Mouse (Mus musculus) stomach, embryonic 14.5 days (tissue): ENCODE results near the gene Cactin. TPM values are rescaled to one million over a fixed set of nuclear protein-coding genes. Genes with fewer than 3 reads are reported as not detected.

Experiments used
- ATAC-seq: fragments of 200-750 bp; cut with Nextera tagmentation; 2 replicates; pipeline ENCODE4 v1.8.0; 2017; ENCODE audit warnings: low read depth, moderate TSS enrichment; ENCODE audit not compliant: insufficient number of reproducible peaks, insufficient read depth, low FRiP score
- H3K27ac ChIP-seq: fragments of 300-500 bp; sonication (generic); 2 replicates; pipeline ENCODE4 v1.5.1; 2014; ENCODE audit warnings: mild to moderate bottlenecking, low read length, moderate library complexity, mixed read lengths
- H3K27me3 ChIP-seq: fragments of 300-500 bp; sonication (generic); 2 replicates; pipeline ENCODE4 v1.6.1; 2014; ENCODE audit warnings: low read length, control low read depth, mixed read lengths; ENCODE audit not compliant: control insufficient read depth, insufficient read depth
- H3K36me3 ChIP-seq: fragments of 300-500 bp; sonication (generic); 2 replicates; pipeline ENCODE4 v1.6.1; 2014; ENCODE audit warnings: mild to moderate bottlenecking, control low read depth, low read length, moderate library complexity, mixed read lengths; ENCODE audit not compliant: control insufficient read depth, insufficient read depth
- H3K4me1 ChIP-seq: fragments of 300-500 bp; sonication (generic); 2 replicates; pipeline ENCODE4 v1.6.1; 2014; ENCODE audit warnings: low read length, control low read depth, mixed read lengths; ENCODE audit not compliant: control insufficient read depth, insufficient read depth
- H3K4me2 ChIP-seq: fragments of 300-500 bp; sonication (generic); replicated peaks from 2 replicates; pipeline ENCODE4 v1.6.1; 2014; ENCODE audit warnings: low read depth, low read length, control low read depth
- H3K4me3 ChIP-seq: fragments of 300-500 bp; sonication (generic); 2 replicates; pipeline ENCODE4 v1.5.1; 2014; ENCODE audit warnings: low read depth, low read length, control low read depth
- H3K9ac ChIP-seq: fragments of 300-500 bp; sonication (generic); replicated peaks from 2 replicates; pipeline ENCODE4 v1.6.1; 2014; ENCODE audit warnings: low read depth, mild to moderate bottlenecking, control low read depth, low read length, moderate library complexity, mixed read lengths
- H3K9me3 ChIP-seq: fragments of 300-500 bp; sonication (generic); 2 replicates; pipeline ENCODE4 v1.6.1; 2016; ENCODE audit warnings: low read depth, low read length, control low read depth; ENCODE audit not compliant: control insufficient read depth
- WGBS: fragments of 180-500 bp; shearing (Covaris S2); extraction: QIAGEN DNeasy Blood & Tissue Kit; methylation state at CpG from one replicate; pipeline ENCODE4 v1.1.7; 2014; 5-methylcytosine and 5-hydroxymethylcytosine counted together
- polyA plus RNA-seq: library from polyadenylated mRNA; unstranded; fragments of >200 nt; fragmentation: Nextera tagmentation; extraction: Ambion mirVana; gene quantifications from 2 replicates; pipeline ENCODE4 v1.2.1, GENCODE M21; 2014

Gene Cactin
- polyA plus RNA-seq, 1 experiment from 2014 or later, result 21.3 TPM

- no peak for ATAC-seq
- Histone ChIP-seq H3K27me3 (no peaks in the 10 kb centered on the region), H3K4me3 (peak overlapping the region; percentile 11; the same call in 1 of the 2 replicates), H3K9me3 (no peaks in the 10 kb centered on the region), H3K4me1 (peaks cover 29% of the 10 kb centered on the region), H3K4me2 (peak overlapping the region; percentile 50), H3K27ac (peak overlapping the region; percentile 33; the same call in 1 of the 2 replicates), H3K9ac (peak overlapping the region; percentile 15; the same call in 1 of the 2 replicates), H3K36me3 (peaks cover 48% of the 10 kb centered on the region)
- WGBS, result 19% methylated on average over 20 of the region's 20 CpGs
Observed at GRCm38 (mm10) chr10:81317273-81317672, 3.6 kb upstream of the Cactin start.

DNA sequence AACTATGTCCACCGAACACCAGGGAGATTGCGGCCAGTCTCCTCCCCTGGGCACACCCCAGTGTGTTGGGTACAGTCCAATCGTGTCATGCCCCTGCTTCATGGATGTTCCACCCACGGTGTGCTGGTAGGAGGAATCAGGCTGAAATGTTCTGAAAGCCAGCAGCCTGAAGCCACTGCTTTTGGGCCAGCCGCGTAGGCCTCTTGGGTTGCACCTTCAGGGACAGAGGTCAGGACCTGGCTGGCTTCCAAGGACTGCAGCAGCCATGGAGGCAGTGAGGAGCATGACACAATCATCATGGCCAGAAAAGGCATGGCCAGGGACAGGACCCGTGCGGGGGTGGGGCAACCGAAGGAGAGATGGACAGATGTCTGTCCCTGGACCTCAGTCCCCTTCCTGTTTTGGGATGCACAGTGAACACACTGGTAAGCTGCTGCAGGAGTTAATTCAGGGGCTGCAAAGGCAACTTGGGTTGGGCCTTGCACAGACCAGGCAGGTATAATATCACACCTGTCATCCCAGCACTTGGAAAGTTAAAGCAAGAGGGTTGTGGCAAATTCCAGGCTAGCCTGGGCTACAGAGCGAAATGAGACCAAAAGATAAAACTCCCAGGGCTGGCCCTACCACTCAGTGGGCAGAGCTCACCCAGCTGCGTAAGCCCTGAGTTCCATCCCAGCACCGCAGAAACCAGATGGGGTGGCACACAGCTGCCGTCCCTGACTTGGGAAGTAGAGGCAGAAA lies 2.1 kb upstream of the Cactin start:
- no peak overlapping the region for H3K4me3 ChIP-seq
- H3K27ac ChIP-seq, result no peak overlapping the region
- H3K27me3 ChIP-seq, result no peaks in the 10 kb centered on the region
- H3K9me3 ChIP-seq, result no peaks in the 10 kb centered on the region
- no peak overlapping the region; the same call in 1 of the 2 replicates for H3K9ac ChIP-seq
- peaks cover 48% of the 10 kb centered on the region for H3K36me3 ChIP-seq
- H3K4me2 ChIP-seq, result peak overlapping the region; percentile 55
- no peak for ATAC-seq
- H3K4me1 ChIP-seq, result peaks cover 29% of the 10 kb centered on the region
- 92% methylated on average over 13 of the region's 13 CpGs for WGBS

DNA sequence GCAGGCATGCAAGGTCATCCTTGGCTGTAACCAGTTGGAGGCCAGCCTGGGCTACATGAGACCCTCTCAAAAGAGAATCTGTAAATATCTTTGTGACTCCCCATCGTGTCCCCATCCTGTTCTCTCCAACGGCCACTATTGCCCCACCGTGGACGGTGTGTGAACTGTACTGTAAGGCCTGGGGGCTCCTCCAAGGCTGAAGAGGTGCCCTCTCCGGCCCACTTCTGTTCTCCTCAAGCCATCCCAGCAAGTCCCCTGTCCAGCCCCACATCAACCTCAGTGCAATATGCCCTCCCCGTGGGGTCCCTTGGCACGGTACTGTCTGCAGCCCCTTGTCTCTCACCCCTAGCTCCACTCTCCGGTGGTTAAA lies 1.6 kb upstream of the Cactin start:
- no peak for ATAC-seq
- 38% methylated on average over 8 of the region's 8 CpGs for WGBS
- Histone ChIP-seq H3K4me3 (peak overlapping the region; percentile 94; the same call in 1 of the 2 replicates), H3K4me2 (peak overlapping the region; percentile 55), H3K36me3 (peaks cover 51% of the 10 kb centered on the region), H3K9ac (peak overlapping the region; percentile 36; the same call in 1 of the 2 replicates), H3K27ac (peak overlapping the region; percentile 84), H3K9me3 (no peaks in the 10 kb centered on the region), H3K4me1 (peaks cover 29% of the 10 kb centered on the region), H3K27me3 (no peaks in the 10 kb centered on the region)

GRCm38 (mm10) chr10:81319741-81320549 lies 958 bp upstream of the Cactin start:
- H3K27ac ChIP-seq, result peak overlapping the region; percentile 84
- H3K9ac ChIP-seq, result peak overlapping the region; percentile 36; the same call in 1 of the 2 replicates
- no peak for ATAC-seq
- H3K4me1 ChIP-seq, result peaks cover 29% of the 10 kb centered on the region
- peak overlapping the region; percentile 55 for H3K4me2 ChIP-seq
- H3K36me3 ChIP-seq, result peaks cover 53% of the 10 kb centered on the region
- peak overlapping the region; percentile 94 for H3K4me3 ChIP-seq
- H3K9me3 ChIP-seq, result no peaks in the 10 kb centered on the region
- H3K27me3 ChIP-seq, result no peaks in the 10 kb centered on the region
- WGBS, result 1% methylated on average over 38 of the region's 38 CpGs

- H3K4me3 ChIP-seq, result peak overlapping the region; percentile 94
- H3K9ac ChIP-seq, result peak overlapping the region; percentile 72
- 2% methylated on average over 20 of the region's 20 CpGs for WGBS
- H3K9me3 ChIP-seq, result no peaks in the 10 kb centered on the region
- H3K27me3 ChIP-seq, result no peaks in the 10 kb centered on the region
- H3K36me3 ChIP-seq, result peaks cover 54% of the 10 kb centered on the region
- H3K4me2 ChIP-seq, result peak overlapping the region; percentile 58
- ATAC-seq, result no peak
- H3K4me1 ChIP-seq, result peaks cover 29% of the 10 kb centered on the region
- peak overlapping the region; percentile 84; the same call in 1 of the 2 replicates for H3K27ac ChIP-seq
Observed at GRCm38 (mm10) chr10:81321436-81321835, 533 bp downstream of the Cactin start.

DNA sequence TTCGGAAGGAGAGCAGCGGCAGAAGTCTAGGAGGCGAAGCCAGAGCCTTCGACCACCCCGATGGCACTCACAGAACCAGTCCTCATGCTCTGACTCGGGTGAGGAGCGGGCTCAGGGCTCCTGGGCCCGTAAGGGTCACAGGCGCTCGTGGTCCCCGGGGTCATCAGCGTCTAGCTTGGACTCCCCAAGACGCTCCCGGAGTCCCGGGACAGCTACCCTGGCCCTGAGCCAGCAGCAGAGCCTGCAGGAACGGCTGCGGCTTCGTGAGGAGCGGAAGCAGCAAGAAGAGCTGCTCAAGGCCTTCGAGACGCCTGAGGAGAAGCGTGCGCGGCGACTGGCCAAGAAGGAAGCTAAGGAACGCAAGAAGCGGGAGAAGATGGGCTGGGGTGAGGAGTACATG lies 1.5 kb downstream of the Cactin start:
- Histone ChIP-seq H3K27ac (no peak overlapping the region), H3K4me1 (peaks cover 19% of the 10 kb centered on the region), H3K9me3 (no peaks in the 10 kb centered on the region), H3K36me3 (peaks cover 62% of the 10 kb centered on the region), H3K9ac (no peak overlapping the region), H3K27me3 (no peaks in the 10 kb centered on the region), H3K4me2 (no peak overlapping the region), H3K4me3 (no peak overlapping the region)
- ATAC-seq, result no peak
- WGBS, result 92% methylated on average over 27 of the region's 27 CpGs

DNA sequence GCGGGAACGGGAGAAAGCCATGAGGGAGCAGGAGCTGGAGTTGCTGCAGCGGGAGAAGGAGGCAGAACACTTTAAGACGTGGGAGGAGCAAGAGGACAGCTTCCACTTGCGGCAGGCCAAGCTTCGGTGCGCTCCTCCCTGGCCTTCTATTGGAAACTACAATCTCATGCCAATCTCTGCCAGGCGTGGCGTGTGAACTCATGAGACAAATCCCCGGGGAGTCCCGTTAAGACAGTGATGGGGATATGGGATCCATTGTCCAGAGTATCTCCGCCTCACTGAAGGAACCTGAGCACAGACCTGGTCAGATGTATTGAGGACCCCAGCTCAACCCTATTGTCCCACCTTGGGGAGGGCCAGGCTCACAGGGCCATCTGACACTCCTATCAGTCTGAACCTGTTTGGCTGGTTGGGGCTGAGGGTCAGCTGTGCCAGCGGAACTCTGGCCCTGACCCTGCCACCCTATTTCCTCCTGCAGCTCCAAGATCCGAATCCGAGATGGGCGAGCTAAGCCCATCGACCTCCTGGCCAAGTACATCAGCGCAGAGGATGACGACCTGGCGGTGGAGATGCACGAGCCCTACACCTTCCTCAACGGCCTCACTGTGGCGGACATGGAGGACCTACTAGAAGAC lies 2.4 kb downstream of the Cactin start:
- Histone ChIP-seq H3K9ac (no peak overlapping the region), H3K27me3 (no peaks in the 10 kb centered on the region), H3K9me3 (no peaks in the 10 kb centered on the region), H3K4me3 (no peak overlapping the region), H3K4me2 (no peak overlapping the region), H3K36me3 (peaks cover 58% of the 10 kb centered on the region), H3K4me1 (peaks cover 19% of the 10 kb centered on the region), H3K27ac (no peak overlapping the region)
- ATAC-seq, result no peak
- 93% methylated on average over 23 of the region's 23 CpGs for WGBS

GRCm38 (mm10) chr10:81323791-81324530 lies 3.1 kb downstream of the Cactin start:
- no peak overlapping the region for H3K27ac ChIP-seq
- 94% methylated on average over 18 of the region's 18 CpGs for WGBS
- H3K27me3 ChIP-seq, result no peaks in the 10 kb centered on the region
- H3K4me3 ChIP-seq, result no peak overlapping the region
- peaks cover 22% of the 10 kb centered on the region for H3K4me1 ChIP-seq
- no peak overlapping the region for H3K4me2 ChIP-seq
- H3K9me3 ChIP-seq, result no peaks in the 10 kb centered on the region
- no peak for ATAC-seq
- no peak overlapping the region for H3K9ac ChIP-seq
- H3K36me3 ChIP-seq, result peaks cover 51% of the 10 kb centered on the region
